Mouse (Mus musculus) kidney, postnatal 14 days (tissue): ENCODE measurements around the gene Hspb8.

ENCODE experiments used
- DNase-seq: peaks from one replicate; pipeline ENCODE4 v3.0.0; 2022; ENCODE audit warnings: mixed read lengths

Hspb8 gene

GRCm38 (mm10) chr5:116422699-116423201 lies at the start of gene Hspb8:
Gene Hspb8 (minus strand): TSS chr5:116422864.
- peak; percentile 80 for DNase-seq

- no peak for DNase-seq
Observed at GRCm38 (mm10) chr5:116461354-116462042, 38.8 kb upstream of the Hspb8 start.

DNA sequence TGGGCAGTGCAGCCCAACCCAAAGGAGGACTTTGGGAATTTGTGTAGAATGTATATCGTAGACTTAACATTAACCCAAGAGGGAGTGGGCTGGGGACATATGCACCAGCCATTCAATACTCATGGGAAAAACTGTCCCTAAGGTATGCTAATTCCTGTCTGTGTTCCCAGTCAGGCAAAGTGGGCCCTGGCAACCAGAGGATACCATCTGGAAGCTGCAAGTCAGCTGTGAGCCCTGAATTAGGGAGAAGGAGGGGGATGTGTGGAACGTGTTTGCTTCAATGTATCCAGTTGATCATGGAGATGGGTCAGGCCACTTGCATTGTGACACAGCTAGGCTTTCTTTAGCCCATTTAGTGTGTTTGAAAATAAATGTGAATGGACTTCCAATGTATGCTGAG lies 37.3 kb upstream of the Hspb8 start:
- no peak for DNase-seq

- no peak for DNase-seq
Observed at GRCm38 (mm10) chr5:116457791-116458190, 35.1 kb upstream of the Hspb8 start.

- no peak for DNase-seq
Observed at GRCm38 (mm10) chr5:116456796-116457515, 34.3 kb upstream of the Hspb8 start.

DNA sequence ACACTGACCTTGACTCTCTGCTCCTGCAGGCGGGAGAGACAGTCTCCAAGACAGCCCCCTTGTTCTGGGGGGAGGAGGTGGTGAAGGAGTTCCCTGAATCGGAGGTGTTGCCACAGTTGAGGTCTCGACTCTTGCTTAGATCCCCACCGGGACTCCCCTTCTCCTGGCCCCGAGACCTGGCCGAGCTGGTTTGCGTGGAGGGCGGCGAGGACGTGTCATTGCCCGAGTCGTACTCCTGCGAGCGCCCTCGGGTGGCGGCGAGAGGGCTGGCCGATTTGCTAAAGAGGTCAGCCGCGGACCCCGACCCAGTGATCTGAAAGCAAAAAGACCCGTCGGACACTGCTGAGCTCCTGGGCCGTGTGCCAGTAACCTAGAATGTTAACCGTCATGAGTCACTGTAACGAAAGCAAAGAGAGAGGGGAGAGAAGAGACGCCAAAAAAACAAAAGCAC lies 30.8 kb upstream of the Hspb8 start:
- peak; percentile 76 for DNase-seq

DNA sequence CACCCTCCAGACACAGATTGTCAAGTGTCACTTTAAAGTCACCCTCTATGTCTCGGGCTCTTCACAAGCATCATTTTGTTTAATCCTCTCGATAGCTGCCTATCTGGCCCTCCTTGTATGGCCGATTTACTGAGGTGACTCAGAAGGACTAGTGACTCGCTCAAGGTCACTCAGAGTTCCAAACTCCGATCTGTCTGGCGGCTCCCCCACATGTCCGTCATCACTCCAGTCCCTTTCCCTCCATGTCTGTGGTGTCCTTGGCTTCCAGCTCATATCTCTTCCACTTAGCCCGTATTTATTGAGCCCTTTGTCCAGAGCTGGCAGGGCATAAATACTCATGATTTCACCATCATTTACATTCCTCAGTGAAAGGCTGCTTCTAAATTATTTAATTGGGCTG lies 28.2 kb upstream of the Hspb8 start:
- no peak for DNase-seq

GRCm38 (mm10) chr5:116449522-116450225 lies 27.0 kb upstream of the Hspb8 start:
- no peak for DNase-seq

DNA sequence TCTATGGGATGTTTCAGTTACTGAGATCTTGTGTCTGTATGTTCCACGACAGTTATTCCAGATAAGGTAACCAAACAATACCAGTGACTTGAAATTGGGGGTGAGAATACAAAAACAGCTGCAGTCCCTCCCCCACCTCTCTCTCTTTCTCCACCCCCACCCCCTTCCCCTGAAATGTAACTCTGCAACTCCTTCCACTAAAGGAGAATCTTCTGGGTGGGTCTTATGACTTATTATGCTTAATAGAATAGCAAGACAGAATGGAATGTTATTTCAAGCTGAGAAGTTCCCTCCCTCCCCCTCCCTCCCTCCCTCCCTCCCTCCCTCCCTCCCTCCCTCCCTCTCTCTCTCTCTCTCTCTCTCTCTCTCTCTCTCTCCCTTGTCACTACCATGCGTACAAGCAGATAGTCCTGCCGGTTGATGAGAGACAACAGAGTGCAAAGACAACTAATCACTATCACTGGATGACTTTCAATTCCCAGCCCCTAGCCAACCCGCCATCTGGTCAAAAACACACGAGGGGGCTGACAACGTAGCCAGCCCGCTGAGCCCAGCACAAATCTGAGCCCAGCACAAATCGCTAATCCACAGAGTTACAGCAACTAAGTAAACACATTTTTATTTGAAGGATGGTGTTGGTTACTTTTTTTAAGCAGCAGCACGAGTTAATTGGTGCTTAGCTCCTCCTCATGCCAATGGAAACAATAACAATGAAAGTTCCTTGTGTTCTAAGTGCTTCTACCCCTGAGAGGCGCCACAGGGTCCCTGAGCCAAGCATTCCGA lies 25.9 kb upstream of the Hspb8 start:
- no peak for DNase-seq

DNA sequence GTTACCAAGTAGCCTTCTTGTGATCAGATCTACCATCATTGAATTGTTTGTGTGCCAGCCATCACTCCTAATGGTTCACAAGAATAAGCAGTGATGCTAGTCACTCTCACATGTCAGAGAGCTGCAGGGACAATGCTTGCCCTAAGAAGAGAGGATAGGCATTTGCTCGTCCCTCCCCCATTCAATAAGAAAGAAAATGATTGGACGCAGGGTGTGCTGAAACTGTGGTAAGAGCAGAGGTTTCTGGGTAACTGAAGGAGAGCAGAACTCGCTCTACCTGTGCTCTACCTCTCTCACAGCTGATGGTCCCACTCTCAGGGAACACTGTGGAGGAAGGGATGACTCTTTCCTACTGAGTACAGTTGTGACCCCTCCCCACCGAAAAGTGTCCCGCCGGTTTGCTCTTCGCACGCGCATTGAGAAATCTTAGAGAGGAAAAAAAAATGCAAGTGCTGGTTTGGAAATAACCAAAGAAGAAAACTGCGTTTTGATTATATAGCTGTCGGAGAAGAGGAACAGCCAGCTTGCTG lies 25.2 kb upstream of the Hspb8 start:
- no peak for DNase-seq

DNA sequence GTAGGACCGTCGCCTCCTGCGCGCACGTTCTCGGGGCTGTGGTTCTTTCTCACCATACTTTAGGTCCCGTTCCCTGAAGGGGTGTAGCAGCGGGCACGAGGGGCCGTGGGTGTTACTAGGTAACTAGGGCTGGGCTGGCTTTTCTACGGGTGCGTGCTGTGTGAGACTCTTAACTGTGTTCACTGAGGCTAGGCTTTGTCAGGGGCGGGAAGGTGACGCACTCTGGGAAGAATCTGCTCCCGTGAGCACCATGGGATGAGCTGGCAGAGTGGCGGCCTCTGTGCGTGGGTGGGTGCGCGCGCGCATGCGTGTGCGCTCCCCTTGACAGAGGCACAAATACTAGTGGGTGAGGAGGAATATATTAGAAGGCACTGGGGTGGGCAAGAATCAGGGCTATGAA lies 23.9 kb upstream of the Hspb8 start:
- DNase-seq: no peak

- DNase-seq: no peak
Observed at GRCm38 (mm10) chr5:116445634-116446367, 23.1 kb upstream of the Hspb8 start.

DNA sequence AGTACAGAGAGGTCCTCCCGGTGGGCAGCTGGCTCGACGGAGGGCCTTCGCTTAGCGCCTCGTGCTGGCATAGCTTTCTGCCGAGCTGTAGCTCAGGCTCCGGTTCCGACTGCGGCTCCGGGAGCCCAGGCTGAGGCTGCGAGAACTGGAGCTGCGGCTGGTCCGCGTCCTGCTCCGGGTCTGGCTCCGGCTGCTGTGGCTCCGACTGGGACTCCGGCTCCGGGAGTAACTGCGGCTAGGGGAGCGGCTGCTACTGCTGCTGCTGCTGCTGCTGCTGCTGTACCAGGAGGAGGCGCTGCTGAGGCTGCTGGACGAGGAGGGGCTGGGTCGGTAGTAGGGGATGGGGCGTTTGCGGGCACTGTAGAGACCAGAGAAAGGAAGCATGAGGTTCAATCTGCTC lies 21.9 kb upstream of the Hspb8 start:
- no peak for DNase-seq

DNA sequence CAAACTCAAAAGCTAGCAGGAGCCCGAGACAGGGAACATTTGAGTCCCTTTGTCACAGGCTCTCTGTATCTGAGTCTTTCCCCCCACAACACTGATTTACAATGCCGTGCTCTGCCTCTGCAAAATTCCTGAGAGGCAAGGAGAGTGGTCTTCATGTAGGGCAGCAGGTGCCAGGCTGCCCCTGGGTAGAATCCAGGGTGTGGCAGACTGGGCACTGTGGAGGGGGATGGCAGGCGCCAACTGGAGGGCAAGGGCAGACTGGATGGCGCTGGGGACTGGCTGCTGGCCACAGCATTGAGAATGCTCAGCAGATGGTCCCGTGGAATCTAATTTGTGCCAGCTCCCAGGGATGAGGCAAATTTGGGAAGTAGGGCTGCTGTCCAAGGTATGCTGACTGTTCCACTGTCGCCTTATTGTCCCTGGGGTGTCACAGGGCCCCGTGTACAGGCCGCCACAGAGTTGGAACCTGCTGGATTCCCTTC lies 20.8 kb upstream of the Hspb8 start:
- no peak for DNase-seq

GRCm38 (mm10) chr5:116442697-116443458 lies 20.2 kb upstream of the Hspb8 start:
- DNase-seq: no peak

- DNase-seq: no peak
Observed at GRCm38 (mm10) chr5:116440251-116440650, 17.6 kb upstream of the Hspb8 start.

- no peak for DNase-seq
Observed at GRCm38 (mm10) chr5:116438328-116438727, 15.7 kb upstream of the Hspb8 start.

DNA sequence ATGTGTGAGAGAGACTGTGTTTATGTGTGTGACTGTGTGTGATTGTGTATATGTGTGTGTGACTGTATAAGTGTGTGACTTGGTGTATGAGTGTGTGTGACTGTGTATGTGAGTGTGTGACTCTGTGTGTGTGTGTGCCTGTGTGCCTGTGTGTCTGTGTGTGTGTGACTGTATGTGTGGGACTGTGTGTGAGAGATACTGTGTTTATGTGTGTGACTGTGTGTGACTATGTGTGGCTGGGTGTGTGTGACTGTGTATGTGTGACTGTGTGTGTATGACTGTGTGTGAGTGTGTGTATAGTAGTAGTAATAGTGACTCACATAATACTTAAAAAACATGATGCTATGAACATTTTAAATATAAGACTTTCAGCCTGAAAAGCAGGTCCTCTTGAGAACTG lies 13.5 kb upstream of the Hspb8 start:
- no peak for DNase-seq

- DNase-seq: no peak
Observed at GRCm38 (mm10) chr5:116434976-116435850, 12.5 kb upstream of the Hspb8 start.

GRCm38 (mm10) chr5:116432871-116433270 lies 10.2 kb upstream of the Hspb8 start:
- DNase-seq: no peak
